Mouse (Mus musculus) kidney, postnatal 36 days (tissue): ENCODE data around the gene Gabrr3.
"Not testable (repeated sequence)": the region's sequence is repeated elsewhere in the genome, so short reads cannot be mapped to it uniquely, and the experiment has no call there.

ENCODE experiments used
- DNase-seq, 2 experiments: peaks; one replicate each; pipeline ENCODE4 v3.0.0; 2021 to 2022; ENCODE audit warnings: mixed read lengths in 2 of 2

Gabrr3 gene

DNA sequence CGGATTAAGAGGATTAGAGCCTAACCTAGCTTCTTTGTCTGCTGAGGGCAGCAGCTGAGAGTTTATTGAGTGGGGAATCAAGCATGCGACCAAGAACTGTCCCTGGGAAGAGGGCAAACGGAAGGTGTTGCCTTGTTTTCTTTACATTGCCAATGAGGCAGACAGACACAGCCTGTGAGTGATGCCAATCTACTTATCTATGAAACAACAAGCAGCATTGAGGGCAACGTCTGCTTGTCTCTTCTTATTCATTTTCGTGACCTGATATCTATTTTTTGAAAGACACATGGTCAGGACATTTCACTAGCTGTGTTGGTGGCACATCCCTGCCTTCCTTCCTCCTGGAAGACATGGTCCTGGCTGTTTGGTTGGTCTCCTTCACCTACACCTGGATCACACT, at the start of gene Gabrr3:
TSS of gene Gabrr3 (plus strand) at position 301 of the 400 bp plus-strand sequence.
- DNase-seq = no peak

GRCm38 (mm10) chr16:59363893-59364292, 43.2 kb upstream of the Gabrr3 start, which contains the start of gene Olfr209:
Gene Olfr209, minus strand, starts transcription at chr16:59363993.
- DNase-seq = no peak

- DNase-seq = no peak
Measured at GRCm38 (mm10) chr16:59393300-59393699, 13.8 kb upstream of the Gabrr3 start.

DNA sequence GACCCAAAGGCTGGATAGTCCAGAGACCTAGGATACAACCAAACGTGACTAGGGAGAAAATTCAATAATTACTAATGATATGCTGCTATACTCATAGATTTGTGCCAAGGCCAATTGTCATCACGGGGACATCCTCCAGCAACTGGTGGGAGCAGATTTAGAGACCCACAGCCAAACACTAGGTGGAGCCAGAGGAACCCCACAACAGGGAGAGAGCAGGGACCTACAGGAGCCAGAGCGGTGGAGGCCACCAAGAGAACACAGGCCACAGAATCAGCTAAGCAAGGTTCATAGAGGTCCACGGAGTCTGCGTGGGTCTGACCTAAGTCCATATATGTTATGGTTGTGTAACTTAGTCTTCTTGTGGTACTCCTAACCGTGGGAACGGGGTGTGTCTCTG, 6.0 kb upstream of the Gabrr3 start:
- DNase-seq = peak in 1 of 2 experiments; percentile 21

GRCm38 (mm10) chr16:59401985-59402384, 5.1 kb upstream of the Gabrr3 start:
- no peak for DNase-seq

DNA sequence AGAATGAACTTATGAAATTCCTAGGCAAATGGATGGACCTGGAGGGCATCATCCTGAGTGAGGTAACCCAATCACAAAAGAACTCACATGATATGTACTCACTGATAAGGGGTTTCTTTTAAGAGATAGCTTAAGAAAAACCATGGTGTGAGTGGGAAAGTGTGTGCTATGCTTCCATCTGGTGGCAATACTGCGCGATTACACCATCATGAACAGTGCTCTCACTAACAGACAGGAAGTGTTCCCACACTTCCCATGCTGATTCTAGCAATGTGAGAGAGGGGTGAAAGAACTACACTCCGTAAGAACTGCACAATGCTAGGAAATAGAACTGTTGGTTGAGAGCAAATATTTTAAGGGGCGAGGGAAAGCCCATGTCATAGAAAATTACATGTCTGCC, 3.4 kb upstream of the Gabrr3 start:
- peak; percentile 8 to 21 for DNase-seq

DNA sequence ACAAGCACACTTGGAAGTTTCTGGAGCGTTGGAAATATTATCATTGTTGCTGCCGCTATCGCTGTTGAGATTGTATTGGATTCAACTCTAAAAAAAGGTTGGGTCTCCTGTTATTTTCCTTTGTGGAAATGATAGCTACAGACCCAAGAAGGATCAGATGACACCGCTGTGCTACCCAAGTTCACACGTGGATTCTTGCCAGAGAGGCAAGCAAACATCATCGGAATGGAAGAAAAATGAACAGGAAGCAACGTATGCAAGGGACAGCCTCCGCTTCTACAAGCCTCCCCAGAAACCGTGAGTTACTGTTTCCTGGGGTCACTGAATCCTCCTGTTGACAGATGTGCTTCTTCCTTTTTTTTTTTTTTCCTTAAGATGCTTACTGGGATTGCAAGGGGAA, 2.3 kb upstream of the Gabrr3 start:
- no peak for DNase-seq

DNA sequence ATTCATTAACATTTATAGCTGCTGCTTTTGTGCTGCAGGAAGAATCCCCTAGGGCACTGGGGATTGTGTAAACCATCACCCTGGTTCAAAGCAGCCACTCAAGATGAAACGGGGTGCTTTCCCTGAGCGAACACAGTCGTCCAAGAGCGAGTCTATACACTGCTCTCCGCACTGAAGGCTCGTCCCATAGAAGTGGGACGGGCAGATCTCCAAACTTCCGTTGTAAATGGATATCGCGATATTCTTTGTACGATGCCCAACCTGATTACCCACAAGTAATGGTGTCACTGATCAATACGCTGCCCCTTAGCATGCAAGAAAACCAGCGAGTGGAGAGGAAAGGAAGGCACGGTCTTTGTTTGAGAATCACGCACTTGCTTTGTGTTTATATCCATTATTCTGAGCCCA, 2.2 kb downstream of the Gabrr3 start:
- no peak for DNase-seq

DNA sequence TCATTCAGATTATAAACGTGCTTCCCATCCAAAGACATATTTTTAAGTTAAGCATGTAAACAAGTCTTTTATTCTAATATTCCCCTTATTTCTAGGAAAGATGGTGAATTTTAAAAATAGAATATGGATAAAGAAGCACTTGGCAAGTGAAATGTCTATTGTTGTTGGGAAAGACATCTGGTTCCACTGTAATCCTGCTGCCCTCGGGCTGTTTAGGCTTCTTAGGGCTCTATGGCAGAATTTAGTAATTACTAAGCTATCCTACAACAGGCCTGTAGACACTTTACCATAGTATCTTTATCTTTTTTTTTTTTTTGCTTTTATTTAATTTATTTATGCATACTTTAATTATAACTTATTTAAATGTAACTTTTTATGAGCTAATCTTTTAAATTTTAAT, 2.7 kb downstream of the Gabrr3 start:
- DNase-seq = no peak

GRCm38 (mm10) chr16:59413475-59413874, 6.3 kb downstream of the Gabrr3 start:
- DNase-seq = no peak

DNA sequence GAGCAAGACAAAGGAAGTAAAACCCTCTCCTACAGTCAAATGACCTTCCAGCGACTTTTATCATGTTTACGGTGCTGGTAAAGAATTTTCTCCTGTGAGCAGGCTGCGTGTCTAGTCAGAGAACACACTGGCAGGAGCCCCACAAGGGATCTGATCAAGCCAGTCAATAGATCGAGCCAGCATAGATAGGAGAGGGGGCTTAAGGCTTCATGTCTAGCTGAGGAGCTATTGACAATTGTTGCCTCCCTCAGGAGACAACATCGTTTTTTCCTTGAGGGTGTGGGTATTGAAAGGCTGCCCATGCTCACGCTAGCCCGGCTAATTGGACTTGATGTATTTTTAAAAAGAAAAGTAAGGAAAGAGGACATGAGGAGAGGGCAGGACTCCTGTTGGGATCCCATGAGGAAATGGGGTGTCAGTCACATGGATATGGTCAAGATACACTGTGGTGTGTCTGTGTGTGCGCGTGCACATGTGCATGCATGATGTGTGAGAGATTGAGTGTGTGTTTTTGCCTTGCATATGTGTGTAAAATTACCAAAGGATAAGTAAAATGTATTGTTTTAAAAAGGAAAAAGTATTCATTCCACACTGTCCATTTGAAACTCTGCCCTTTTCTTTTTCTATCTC, 13.2 kb downstream of the Gabrr3 start:
- no peak for DNase-seq

- peak; percentile 78 to 89 for DNase-seq
Measured at GRCm38 (mm10) chr16:59420867-59421251, 13.7 kb downstream of the Gabrr3 start.

DNA sequence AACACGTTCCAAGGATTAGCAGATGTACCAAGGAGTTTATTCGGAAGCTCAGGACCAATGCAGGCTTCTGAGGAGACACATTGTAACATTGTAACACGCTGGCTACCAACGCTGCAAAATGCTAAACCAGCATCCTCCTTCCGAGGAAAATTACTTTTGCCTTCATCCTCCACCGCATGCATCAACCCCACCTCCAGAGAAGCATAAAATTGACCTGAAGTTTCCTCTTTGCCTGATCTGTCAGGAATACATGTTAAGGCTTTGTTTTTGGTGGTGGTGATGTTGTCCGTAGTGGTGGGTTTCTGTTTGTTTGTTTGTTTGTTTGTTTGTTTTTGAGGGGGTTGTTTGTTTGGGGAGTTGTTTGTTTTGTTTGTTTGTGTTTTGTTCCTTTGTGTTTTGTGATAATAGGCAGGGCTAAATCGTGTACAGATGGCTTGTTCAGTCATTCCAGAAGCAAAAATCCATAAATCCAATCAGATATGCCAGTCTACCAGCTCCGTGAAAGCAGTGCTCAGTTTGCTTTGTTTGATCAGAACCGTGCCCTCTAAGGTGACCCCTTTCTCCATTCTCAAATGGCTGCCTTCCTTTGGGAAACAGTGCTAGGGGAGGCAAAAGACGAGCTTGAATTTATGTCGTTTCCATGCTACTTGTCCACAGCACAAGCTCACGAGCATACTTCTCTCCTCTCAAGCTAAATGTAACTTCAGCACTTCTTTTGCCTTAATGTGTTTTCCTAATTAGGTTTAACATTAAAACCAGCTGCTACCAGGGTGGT, 14.6 kb downstream of the Gabrr3 start:
- no peak for DNase-seq

DNA sequence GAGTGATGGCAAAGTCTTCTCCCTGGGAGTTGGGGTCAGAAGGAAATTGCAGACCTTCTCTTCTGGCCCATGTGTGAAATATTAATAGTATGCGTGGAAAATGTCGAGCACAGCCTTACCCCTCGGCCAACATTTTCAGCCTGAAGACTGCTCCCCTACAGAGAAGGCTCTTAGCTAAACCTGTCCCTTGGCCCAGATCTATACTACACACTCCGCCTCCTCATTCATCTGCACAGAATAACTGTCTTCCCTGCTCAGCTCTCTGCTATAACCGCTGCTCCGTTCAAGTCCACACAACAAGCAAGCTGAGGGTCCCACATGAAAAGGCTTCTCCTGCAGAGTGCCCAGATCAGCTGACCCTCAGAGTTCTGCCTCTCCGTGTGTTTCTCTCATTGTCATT, 20.8 kb downstream of the Gabrr3 start:
- no peak for DNase-seq

- DNase-seq = no peak
Measured at GRCm38 (mm10) chr16:59433181-59433580, 26.0 kb downstream of the Gabrr3 start.

DNA sequence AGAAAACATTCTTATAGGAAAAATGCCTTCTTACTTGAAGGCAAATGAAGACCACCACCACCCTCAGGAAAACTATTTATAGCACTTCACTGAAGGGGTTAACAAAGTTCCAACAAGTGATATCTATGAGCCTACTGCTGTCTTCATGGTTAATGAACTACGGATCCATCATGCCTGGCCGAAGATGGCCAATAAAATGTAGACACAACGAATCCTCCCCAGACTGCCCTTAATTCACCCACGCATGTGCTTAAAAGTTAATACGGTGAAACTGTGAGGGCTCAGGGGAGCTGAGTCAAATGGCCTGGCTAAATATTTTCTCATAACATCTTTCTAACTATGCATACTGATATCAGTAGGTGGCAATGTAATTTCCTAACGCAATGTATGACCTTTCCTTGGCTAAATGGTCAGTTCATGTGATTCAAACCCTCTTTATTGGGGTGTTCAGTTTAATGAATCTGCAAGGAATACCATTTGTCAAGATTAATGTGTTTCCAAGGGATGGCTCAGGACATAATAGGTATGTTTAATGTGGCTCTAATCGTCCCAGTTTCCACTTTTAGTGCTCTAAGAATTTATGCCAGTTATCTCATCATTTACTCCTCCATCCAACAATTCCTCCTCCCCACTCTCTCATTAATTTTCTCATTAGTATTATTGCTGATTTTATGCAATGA, 37.9 kb downstream of the Gabrr3 start:
- peak; percentile 6 to 12 for DNase-seq

DNA sequence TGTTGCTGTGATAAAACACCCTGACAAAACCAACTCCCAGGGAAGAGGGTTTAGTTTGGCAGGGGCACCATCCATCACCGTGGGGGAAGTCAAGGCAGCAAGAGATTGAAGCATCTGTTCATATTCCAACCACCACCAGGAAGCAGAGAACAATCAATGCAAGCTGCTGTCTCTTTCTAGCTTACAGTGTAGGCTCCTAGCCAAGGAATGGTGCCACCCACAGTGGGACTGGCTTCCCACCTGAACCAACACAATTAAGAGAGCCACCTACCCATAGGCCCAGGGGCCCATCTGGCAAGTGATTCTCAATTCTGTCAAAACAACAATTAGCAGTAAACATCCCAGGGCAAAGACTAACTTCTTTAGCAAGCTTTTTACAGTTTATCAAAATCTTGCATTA, 41.0 kb downstream of the Gabrr3 start:
- DNase-seq = no peak

DNA sequence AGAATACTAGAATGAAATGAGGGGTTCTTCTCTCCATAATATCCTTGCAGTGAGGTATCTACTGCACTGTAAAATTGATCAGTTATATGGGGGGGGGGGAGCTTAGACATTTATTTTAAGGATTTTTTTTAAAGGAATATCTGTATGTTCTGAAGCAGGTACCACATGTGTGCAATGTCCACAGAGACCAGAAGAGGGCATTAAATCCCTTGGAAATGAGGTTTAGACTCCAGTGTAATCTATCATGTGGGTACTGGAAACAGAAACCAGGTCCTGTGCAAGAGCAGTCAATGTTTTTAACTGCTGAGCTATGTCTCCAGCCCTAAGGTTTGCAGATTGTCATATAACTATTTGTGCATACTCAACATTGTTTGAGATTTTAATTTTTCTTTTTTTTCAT, 42.0 kb downstream of the Gabrr3 start:
- DNase-seq = peak in 1 of 2 experiments; percentile 8

DNA sequence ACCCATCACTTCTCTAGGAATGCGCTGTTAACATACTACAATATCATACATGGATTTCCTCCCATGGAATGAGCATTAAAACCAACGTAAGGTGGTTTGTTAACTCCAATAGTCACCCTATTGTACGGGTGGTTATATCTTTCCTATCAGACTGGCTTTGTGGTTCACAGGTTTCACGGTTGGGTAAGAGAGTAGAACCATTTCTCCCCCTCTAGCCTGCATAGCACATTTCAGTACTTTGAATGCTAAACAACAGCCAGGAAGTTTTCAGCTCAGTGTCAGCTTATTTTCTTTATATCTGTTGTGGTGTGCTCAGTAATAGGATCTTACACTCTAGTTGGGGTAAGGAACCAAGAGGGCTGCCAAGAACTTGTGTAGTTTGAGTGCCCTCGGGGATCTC, 44.7 kb downstream of the Gabrr3 start:
- no peak for DNase-seq

DNA sequence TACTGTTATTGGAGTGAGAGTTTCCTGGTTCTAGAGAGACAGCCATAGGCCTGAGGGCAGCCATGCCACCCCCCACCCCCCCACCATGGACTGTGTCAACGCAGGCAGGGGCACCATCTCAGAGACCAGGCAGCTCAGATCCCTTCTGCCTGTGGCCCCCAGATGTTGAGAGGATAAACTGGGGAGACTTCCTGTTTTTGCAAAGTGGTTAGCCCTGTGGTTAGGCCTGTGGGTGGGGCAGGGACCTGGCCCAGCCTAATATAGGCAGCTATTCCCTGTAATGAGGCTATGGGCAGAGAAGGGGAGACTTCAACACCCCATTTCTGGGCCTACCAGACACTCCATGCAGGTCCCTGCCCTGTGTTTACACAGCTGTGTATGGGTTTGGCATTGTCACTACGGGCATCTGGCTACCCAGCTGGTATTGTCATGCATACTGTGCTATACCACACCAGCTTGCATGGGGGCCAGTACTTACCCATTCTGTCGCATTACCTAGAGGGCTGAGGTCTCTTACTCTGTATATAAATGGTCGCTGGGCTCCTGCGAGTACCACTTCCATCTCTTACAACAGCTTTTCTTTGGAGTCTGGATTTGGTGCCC, 52.2 kb downstream of the Gabrr3 start:
- not testable (repeated sequence) for DNase-seq

DNA sequence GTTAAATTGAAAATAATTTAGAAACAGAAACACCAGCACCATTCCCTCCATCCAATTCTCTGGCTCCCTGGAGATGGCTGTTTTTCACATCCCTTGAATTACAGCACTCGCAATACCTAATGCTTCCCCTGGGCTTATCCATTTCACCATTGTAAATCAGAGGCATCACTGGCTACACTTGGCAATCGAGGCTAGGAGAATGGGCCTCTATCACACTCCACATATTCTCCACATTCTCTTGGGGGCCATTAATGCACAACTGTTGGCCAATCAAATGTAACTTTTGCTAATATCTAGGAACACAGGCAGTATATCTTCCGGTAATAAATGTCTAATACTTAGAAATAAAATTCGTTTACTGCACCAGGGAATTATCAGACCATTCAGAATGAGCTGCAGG, 56.4 kb downstream of the Gabrr3 start:
- DNase-seq = no peak

- no peak for DNase-seq
Measured at GRCm38 (mm10) chr16:59463973-59464372, 56.8 kb downstream of the Gabrr3 start.

DNA sequence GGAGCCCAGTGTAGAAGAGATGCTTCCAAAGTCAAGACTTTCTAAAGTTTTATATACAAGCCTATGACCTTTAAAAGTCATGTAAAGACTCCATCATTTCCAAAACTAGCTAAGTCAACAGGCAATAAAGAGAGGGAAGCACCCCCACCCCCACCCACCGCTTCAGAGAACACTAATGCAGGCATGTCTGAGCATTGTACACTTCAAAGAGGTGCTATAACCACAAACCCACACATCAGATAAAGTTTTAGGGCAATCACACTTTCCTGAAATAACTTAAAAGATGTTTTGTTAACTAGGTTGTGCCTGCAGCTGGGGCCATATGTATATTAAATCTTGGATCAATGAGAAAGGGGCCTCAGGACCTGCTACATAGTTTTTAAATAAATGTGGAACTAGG, 62.7 kb downstream of the Gabrr3 start:
- DNase-seq = no peak
